Mouse (Mus musculus) heart, postnatal 0 days (tissue): ENCODE measurements at regions not wholly inside any gene's neighbourhood (a gene's known extent, or its start where the extent isn't known, plus 50 kb on each side); places are given as distances from the start of the nearest gene placed in this dataset.

Experiments used
- CTCF ChIP-seq: IDR thresholded peaks from 2 replicates; pipeline ENCODE4 v1.5.1; 2016; ENCODE audit warnings: antibody characterized with exemption, control low read depth, low read depth
- EP300 ChIP-seq: IDR thresholded peaks from 2 replicates; pipeline ENCODE4 v1.6.1; 2016; ENCODE audit warnings: antibody characterized with exemption, low read depth

DNA sequence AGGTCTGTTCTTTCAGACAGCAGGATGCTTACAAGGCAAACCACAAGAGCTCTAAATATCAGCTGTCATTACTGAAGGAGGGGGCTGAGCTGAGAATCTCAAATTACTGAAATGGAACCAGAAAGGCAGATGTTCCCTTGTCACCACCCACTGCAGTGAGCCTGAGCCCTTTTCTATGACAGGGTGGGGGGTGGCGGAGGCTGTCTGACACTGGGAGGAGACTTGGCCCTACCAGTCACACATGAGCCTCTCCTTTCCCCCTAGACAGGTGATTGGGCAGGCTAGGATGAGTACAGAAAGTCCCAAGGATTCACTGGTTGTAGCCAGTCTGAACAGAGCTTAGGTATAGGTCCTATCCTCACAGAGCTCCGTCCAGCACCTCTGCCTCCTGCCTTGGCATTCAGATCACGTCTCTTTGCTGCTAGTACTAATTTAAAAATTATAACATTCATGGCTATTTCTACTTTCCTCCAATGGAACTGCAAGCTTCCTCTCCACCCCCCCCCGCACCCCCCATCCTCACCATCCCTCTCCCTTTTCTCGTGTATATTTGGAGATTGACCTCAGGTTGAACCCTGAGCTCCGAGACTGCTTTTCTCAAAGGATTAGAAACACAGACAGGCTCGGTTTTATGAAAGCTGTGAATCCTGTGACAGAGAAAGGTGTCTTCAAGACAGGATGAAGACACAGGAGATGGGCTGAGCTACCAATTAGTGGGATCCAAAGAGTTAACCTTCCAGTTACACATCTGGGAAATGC lies 590.2 kb upstream of the Sox11 start:
- TF ChIP-seq CTCF: no peak
- no peak for TF ChIP-seq EP300
